Mouse (Mus musculus): Measurements from ENCODE around the gene 4932438H23Rik. TPM values are rescaled to one million over a fixed set of nuclear protein-coding genes. Genes with fewer than 3 reads are reported as not detected.

The 4932438H23Rik gene
- polyA plus RNA-seq, 1 experiment from 2014 or later, result 0.18 TPM

GRCm38 (mm10) chr16:91056043-91056821 is 38.7 kb downstream of the 4932438H23Rik start:
- peak; percentile 60; the same call in 1 of the 2 replicates for ATAC-seq (ENCODE audit: insufficient number of reproducible peaks, insufficient read depth, low FRiP score, low TSS enrichment)
- Histone ChIP-seq H3K9ac (no peak overlapping the region), H3K9me3 (no peaks in the 10 kb centered on the region), H3K4me2 (replicated peaks) (no peak overlapping the region), H3K4me1 (0 out of 2 replicates have a peak, but pooled peaks cover 6% of the 10 kb centered on the region), H3K36me3 (no peaks in the 10 kb centered on the region), H3K27me3 (0 out of 2 replicates have a peak, but pooled peaks cover 3% of the 10 kb centered on the region), H3K27ac (no peak overlapping the region), H3K4me3 (no peak overlapping the region)
- WGBS, result 48% methylated on average over 16 of the region's 16 CpGs

- 0 out of 2 replicates have a peak, but pooled peaks cover 6% of the 10 kb centered on the region for H3K4me1 ChIP-seq
- no peaks in the 10 kb centered on the region for H3K36me3 ChIP-seq
- H3K27me3 ChIP-seq, result 0 out of 2 replicates have a peak, but pooled peaks cover 3% of the 10 kb centered on the region
- no peaks in the 10 kb centered on the region for H3K9me3 ChIP-seq
- no peak for ATAC-seq (ENCODE audit: insufficient number of reproducible peaks, insufficient read depth, low FRiP score, low TSS enrichment)
- H3K9ac ChIP-seq, result no peak overlapping the region
- WGBS, result 68% methylated on average over 5 of the region's 5 CpGs
- no peak overlapping the region for H3K27ac ChIP-seq
- H3K4me2 ChIP-seq (replicated peaks), result no peak overlapping the region
- H3K4me3 ChIP-seq, result no peak overlapping the region
Measured at GRCm38 (mm10) chr16:91055150-91055549, 39.8 kb downstream of the 4932438H23Rik start.

GRCm38 (mm10) chr16:91053599-91053998 is 41.3 kb downstream of the 4932438H23Rik start:
- H3K4me1 ChIP-seq, result 0 out of 2 replicates have a peak, but pooled peaks cover 6% of the 10 kb centered on the region
- no peak overlapping the region for H3K4me2 ChIP-seq (replicated peaks)
- WGBS, result 49% methylated on average over 8 of the region's 8 CpGs
- H3K9ac ChIP-seq, result no peak overlapping the region
- H3K4me3 ChIP-seq, result no peak overlapping the region
- no peaks in the 10 kb centered on the region for H3K9me3 ChIP-seq
- 0 out of 2 replicates have a peak, but pooled peaks cover 3% of the 10 kb centered on the region for H3K27me3 ChIP-seq
- H3K27ac ChIP-seq, result no peak overlapping the region
- no peak for ATAC-seq (ENCODE audit: insufficient number of reproducible peaks, insufficient read depth, low FRiP score, low TSS enrichment)
- no peaks in the 10 kb centered on the region for H3K36me3 ChIP-seq

- H3K36me3 ChIP-seq, result peaks cover 7% of the 10 kb centered on the region; the same call in 1 of the 2 replicates
- peaks cover 10% of the 10 kb centered on the region for H3K4me1 ChIP-seq
- WGBS, result 63% methylated on average over 8 of the region's 8 CpGs
- H3K9me3 ChIP-seq, result no peaks in the 10 kb centered on the region
- H3K4me3 ChIP-seq, result 0 out of 2 replicates have a peak overlapping the region, but pooled peaks have one; percentile 98
- ATAC-seq (ENCODE audit: insufficient number of reproducible peaks, insufficient read depth, low FRiP score, low TSS enrichment), result no peak
- H3K9ac ChIP-seq, result no peak overlapping the region
- no peak overlapping the region for H3K27ac ChIP-seq
- H3K27me3 ChIP-seq, result no peaks in the 10 kb centered on the region
- H3K4me2 ChIP-seq (replicated peaks), result no peak overlapping the region
Measured at GRCm38 (mm10) chr16:91045511-91045910, 49.4 kb downstream of the 4932438H23Rik start.

GRCm38 (mm10) chr16:91044270-91045182 is 50.4 kb downstream of the 4932438H23Rik start, which contains the start of gene Paxbp1:
Gene Paxbp1, minus strand, starts transcription at chr16:91044543.
- H3K4me1 ChIP-seq, result peaks cover 10% of the 10 kb centered on the region
- H3K27me3 ChIP-seq, result no peaks in the 10 kb centered on the region
- H3K27ac ChIP-seq, result peak within 1 kb of the TSS; percentile 96
- H3K4me2 ChIP-seq (replicated peaks), result peak within 1 kb of the TSS; percentile 68
- H3K9ac ChIP-seq, result peak within 1 kb of the TSS; percentile 97
- peaks cover 12% of the 10 kb centered on the region for H3K36me3 ChIP-seq
- ATAC-seq (ENCODE audit: insufficient number of reproducible peaks, insufficient read depth, low FRiP score, low TSS enrichment), result peak; percentile 98
- peak within 1 kb of the TSS; percentile 98 for H3K4me3 ChIP-seq
- 2% methylated on average over 66 of the region's 70 CpGs for WGBS
- H3K9me3 ChIP-seq, result no peaks in the 10 kb centered on the region

- Histone ChIP-seq H3K27me3 (no peaks in the 10 kb centered on the region), H3K4me2 (replicated peaks) (peak overlapping the region; percentile 68)
Measured at GRCm38 (mm10) chr16:91043461-91044248, 51.3 kb downstream of the 4932438H23Rik start.

GRCm38 (mm10) chr16:91042640-91043039 is 52.3 kb downstream of the 4932438H23Rik start:
- peaks cover 25% of the 10 kb centered on the region for H3K36me3 ChIP-seq
- no peak overlapping the region for H3K27ac ChIP-seq
- no peaks in the 10 kb centered on the region for H3K27me3 ChIP-seq
- peaks cover 10% of the 10 kb centered on the region for H3K4me1 ChIP-seq
- no peaks in the 10 kb centered on the region for H3K9me3 ChIP-seq
- peak overlapping the region; percentile 68 for H3K4me2 ChIP-seq (replicated peaks)
- peak overlapping the region; percentile 55 for H3K9ac ChIP-seq
- ATAC-seq (ENCODE audit: insufficient number of reproducible peaks, insufficient read depth, low FRiP score, low TSS enrichment), result no peak
- peak overlapping the region; percentile 29 for H3K4me3 ChIP-seq
- 63% methylated on average over 1 of the region's 1 CpGs for WGBS

More at GRCm38 (mm10) chr16:91043461-91044248, 51.3 kb downstream of the 4932438H23Rik start:
- Histone ChIP-seq H3K27ac (peak overlapping the region; percentile 96), H3K4me1 (peaks cover 10% of the 10 kb centered on the region), H3K4me3 (peak overlapping the region; percentile 98), H3K9ac (peak overlapping the region; percentile 97), H3K36me3 (peaks cover 15% of the 10 kb centered on the region), H3K9me3 (no peaks in the 10 kb centered on the region)
- under 1% methylated on average over 48 of the region's 63 CpGs for WGBS
- ATAC-seq (ENCODE audit: insufficient number of reproducible peaks, insufficient read depth, low FRiP score, low TSS enrichment), result peak; percentile 50

- no peak for ATAC-seq (ENCODE audit: insufficient number of reproducible peaks, insufficient read depth, low FRiP score, low TSS enrichment)
- 92% methylated on average over 10 of the region's 10 CpGs for WGBS
- no peak overlapping the region for H3K4me3 ChIP-seq
- H3K36me3 ChIP-seq, result peaks cover 73% of the 10 kb centered on the region
- H3K9me3 ChIP-seq, result no peaks in the 10 kb centered on the region
- no peak overlapping the region for H3K9ac ChIP-seq
- no peak overlapping the region for H3K4me2 ChIP-seq (replicated peaks)
- H3K27me3 ChIP-seq, result no peaks in the 10 kb centered on the region
- H3K4me1 ChIP-seq, result no peaks in the 10 kb centered on the region
- no peak overlapping the region for H3K27ac ChIP-seq
Measured at GRCm38 (mm10) chr16:91035866-91036265, 59.1 kb downstream of the 4932438H23Rik start.

GRCm38 (mm10) chr16:91030751-91031150 is 64.2 kb downstream of the 4932438H23Rik start:
- no peaks in the 10 kb centered on the region for H3K4me1 ChIP-seq
- H3K9ac ChIP-seq, result no peak overlapping the region
- H3K27me3 ChIP-seq, result no peaks in the 10 kb centered on the region
- H3K4me3 ChIP-seq, result no peak overlapping the region
- H3K36me3 ChIP-seq, result peaks cover 78% of the 10 kb centered on the region
- no peak overlapping the region for H3K4me2 ChIP-seq (replicated peaks)
- ATAC-seq (ENCODE audit: insufficient number of reproducible peaks, insufficient read depth, low FRiP score, low TSS enrichment), result no peak
- 92% methylated on average over 4 of the region's 4 CpGs for WGBS
- H3K9me3 ChIP-seq, result no peaks in the 10 kb centered on the region
- H3K27ac ChIP-seq, result no peak overlapping the region

- ATAC-seq (ENCODE audit: insufficient number of reproducible peaks, insufficient read depth, low FRiP score, low TSS enrichment), result no peak
- Histone ChIP-seq H3K9me3 (no peaks in the 10 kb centered on the region), H3K4me2 (replicated peaks) (no peak overlapping the region), H3K27me3 (no peaks in the 10 kb centered on the region), H3K36me3 (peaks cover 81% of the 10 kb centered on the region), H3K4me1 (no peaks in the 10 kb centered on the region), H3K27ac (no peak overlapping the region), H3K9ac (no peak overlapping the region), H3K4me3 (no peak overlapping the region)
- 81% methylated on average over 2 of the region's 2 CpGs for WGBS
Measured at GRCm38 (mm10) chr16:91029901-91030300, 65.0 kb downstream of the 4932438H23Rik start.
